Mouse (Mus musculus) cerebellum, postnatal 25 days (tissue): ENCODE measurements at regions not wholly inside any gene's neighbourhood (a gene's known extent, or its start where the extent isn't known, plus 50 kb on each side); places are given as distances from the start of the nearest gene placed in this dataset.

ENCODE experiments used
- DNase-seq, 2 experiments: peaks; one replicate each; pipeline ENCODE4 v3.0.0; 2021; ENCODE audit warnings: mixed read lengths in 2 of 2

- peak in 1 of 2 experiments; percentile 41 for DNase-seq
These were observed 176.5 kb downstream of the Fam43a start for GRCm38 (mm10) chr16:30775740-30776700.

GRCm38 (mm10) chr16:30777416-30777815 lies 177.9 kb downstream of the Fam43a start:
- no peak for DNase-seq

- no peak for DNase-seq
These were observed 178.6 kb downstream of the Fam43a start for GRCm38 (mm10) chr16:30778078-30778477.

DNA sequence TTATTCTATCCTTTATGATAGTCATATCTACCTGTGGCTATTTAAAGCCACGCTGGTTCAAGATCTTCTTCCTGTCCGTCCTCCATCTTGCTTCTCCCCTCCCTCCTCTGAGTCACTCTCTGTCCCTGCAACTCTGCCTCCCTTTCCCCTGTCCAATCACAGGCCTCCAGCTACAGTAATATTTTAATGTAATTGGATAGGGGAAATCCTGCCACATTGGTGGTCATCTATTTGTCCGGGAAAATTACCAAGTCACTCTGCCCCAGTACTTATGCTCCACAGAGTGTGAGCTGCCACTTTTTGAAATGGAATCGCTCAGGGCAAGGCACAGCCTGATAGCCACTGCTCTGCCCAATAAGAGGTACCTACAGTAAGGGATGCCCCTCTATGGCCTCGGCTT lies 179.4 kb downstream of the Fam43a start:
- DNase-seq, result no peak

GRCm38 (mm10) chr16:30784261-30784660 lies 184.7 kb downstream of the Fam43a start:
- no peak for DNase-seq

DNA sequence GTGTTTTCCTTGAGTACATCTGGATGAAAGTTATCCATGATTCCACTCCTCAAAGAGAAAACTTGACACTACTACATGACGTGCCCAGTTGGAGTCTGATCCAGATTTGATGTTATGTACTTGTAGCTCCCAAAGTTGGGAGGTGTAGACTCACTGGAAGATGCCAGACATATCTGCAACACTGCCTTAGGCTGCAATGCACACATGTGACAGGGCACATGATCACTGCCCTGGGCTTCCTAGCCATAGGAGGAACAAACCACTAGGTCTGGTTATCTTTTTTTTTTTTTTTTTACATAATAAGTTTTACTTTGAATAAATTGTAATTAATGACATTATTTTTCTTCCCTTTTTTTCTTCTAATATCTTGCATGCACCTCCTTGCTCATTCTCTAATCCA lies 185.4 kb downstream of the Fam43a start:
- no peak for DNase-seq

DNA sequence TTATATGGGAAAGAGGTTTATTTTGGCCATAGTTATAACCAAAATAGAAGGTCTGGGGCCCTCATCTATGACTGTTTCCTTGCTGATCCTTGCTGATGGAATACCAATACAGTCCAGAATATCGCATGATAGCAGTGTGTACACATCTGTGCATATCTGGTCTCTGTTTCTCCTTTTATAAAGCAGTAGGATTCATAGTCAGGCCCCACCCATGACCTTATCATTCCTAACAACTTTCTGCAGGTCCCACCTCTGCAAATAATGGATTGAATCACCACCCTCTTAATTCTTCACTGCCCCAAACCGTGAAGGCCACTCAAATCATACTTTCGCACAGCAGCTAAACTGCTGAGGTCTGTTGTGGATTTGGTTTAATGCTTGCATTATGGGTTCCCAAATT lies 186.5 kb downstream of the Fam43a start:
- no peak for DNase-seq

GRCm38 (mm10) chr16:30787351-30787750 lies 187.8 kb downstream of the Fam43a start:
- DNase-seq, result no peak

- no peak for DNase-seq
These were observed 188.8 kb downstream of the Fam43a start for GRCm38 (mm10) chr16:30788321-30788781.

- DNase-seq, result no peak
These were observed 189.6 kb downstream of the Fam43a start for GRCm38 (mm10) chr16:30788944-30789781.

GRCm38 (mm10) chr16:30790036-30790435 lies 190.5 kb downstream of the Fam43a start:
- DNase-seq, result no peak

DNA sequence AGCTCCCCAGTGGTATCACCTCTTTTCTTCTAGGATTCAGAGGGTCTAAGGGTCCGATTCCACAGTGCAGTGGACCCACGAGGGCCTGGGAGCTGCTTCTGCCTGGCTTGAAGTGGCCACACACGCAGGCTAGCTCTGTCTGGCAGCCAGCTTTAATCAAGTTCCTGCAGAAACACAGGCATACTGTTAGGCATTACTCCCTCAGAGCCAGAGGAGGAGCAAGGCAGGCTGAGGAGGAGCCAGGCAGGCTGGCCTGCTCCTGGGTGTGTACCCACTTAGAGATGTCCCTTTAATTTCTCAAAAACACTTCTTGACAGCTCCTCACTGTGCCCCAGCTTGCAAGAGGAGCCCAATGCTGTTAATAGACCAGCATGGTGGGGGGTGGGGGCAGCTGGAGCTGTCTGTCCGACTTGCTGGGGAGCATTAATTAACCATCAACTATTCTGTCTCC lies 191.1 kb downstream of the Fam43a start:
- DNase-seq, result peak in 1 of 2 experiments; percentile 17

- no peak for DNase-seq
These were observed 191.7 kb downstream of the Fam43a start for GRCm38 (mm10) chr16:30791048-30791855.

- peak; percentile 42 to 58 for DNase-seq
These were observed 193.3 kb downstream of the Fam43a start for GRCm38 (mm10) chr16:30792738-30793377.

DNA sequence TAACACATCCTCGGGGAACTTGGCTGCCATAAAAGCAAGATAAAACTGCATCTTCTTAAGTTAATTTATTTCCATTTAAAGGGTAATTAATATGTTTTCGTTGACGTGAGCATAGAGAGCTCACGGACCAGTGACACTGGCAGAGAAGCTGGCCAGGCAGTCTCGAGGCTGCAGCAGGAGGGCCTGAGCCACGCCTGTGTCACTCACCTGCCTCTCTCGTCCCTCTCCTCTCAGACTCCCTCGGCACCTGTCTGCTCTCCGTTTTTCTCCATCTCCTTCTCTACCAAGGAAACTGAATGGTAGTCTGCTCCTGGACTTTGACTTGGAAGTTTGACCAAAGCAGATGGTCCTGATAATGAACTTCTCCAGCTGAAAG lies 193.8 kb downstream of the Fam43a start:
- peak in 1 of 2 experiments; percentile 38 for DNase-seq

GRCm38 (mm10) chr16:30793856-30794255 lies 194.3 kb downstream of the Fam43a start:
- DNase-seq, result no peak

DNA sequence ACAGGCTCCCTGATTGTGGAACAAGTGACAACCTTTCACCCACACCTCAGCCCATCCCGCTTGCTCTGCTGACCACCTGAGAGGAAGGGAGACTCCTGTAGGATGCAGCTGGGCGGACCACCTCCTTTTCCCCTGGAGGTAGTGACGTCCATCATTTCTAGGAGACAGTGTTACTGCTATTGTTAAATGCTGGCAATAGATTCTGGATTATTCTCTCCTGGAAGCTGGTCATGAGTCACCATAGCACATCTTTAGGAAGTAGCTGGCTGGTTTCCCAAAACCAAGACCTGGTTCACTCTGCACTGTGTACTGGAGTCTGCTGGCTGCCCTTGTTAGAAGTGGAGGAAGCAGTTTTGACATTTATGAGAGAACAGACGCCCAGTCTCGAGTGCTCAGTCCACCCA lies 196.0 kb downstream of the Fam43a start:
- no peak for DNase-seq

DNA sequence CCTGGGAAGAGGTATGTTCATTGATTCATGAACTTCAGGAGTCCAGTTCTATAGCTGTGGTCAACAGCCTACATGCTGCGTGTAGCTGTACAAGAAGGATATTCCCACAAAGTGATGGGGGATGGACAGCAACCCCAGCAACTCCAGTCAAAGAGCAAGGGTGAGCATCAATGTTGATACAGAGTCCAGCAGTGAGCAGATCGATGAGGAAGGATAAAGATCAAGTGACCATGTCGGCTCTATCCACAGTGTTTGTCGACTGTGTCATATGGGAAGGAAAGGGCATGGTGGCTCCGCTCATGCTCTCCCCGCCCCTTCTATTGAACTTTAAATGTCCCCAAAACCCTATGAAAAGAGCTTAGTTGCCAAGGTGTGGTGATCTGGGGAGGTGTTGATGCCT lies 196.6 kb downstream of the Fam43a start:
- DNase-seq, result no peak

DNA sequence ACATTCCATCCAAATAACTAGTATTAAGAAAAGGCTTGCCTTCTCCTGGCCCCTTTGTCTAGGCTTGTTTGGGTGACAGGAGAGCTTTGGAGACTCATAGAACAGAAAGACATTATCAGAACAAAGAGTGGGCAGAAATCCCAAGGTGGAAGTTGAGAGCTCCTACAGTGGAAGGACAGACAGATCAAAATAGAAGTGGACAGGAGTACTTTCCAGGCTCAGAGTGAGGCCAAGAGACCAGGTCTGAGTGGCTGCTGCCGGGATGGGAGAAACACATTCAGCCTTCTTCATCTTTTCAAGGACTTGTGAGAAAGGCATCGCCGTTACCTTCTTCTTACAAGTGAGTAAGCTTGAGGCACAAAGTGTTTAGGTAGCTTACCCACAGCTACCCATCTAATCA lies 197.5 kb downstream of the Fam43a start:
- no peak for DNase-seq

DNA sequence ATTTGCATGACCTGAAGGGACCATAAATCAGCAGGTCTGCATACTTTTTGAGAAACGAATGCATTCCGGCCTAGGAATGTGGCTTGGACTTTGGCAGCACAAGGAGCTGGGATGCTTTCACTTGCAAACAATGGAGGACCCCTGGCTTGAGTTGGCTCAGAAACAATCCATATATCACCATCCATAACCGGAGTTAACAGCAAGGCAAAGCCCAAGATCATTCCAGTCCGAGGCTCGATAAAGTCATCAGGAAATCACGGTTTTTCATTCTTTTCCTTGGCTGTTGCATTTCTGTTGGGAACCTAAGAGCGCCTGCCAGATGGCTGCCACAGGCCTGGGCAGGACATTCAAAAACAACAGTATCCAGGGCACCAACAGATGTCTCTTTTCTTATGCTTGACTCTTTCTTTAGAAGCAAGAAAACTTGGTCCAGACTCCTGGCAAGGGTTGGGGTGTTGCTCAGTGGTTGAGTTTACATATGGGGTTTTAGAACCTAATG lies 198.5 kb downstream of the Fam43a start:
- peak in 1 of 2 experiments; percentile 24 for DNase-seq

DNA sequence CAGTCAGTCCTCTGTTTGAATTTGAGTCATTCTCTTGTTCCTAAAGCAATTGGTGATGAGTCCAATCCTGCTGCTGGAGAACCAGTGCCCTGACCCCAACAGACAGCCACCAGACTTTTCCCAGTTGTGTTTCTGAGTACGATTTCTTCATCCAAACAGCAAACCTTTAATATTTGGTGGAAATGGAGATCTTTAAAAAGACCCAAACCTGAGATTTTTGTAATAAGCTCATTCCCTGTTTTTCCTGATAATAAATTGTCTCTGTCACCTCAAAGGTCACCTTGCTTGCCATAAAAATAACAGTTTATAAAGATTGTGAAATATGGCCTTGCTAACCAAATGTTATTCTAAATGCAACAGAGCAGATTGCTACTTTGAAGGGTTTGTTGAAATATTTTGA lies 199.0 kb downstream of the Fam43a start:
- DNase-seq, result no peak
